In genomic region chr3:79628182-79628560, GRCm38 (mm10) we compare ENCODE assay signal across 8 mouse cellular contexts. TPM values are rescaled to one million over a fixed set of nuclear protein-coding genes. Genes with fewer than 3 reads are reported as not detected.
DNase-seq lines count a peak whose midpoint lies in the region; ATAC-seq and TF ChIP-seq lines count a peak whose summit lies in the region.

No protein-coding gene starts in this region.

- peak overlapping the region; percentile 82 for H3K4me2 ChIP-seq in kidney, embryonic 14.5 days (replicated peaks; ENCODE audit: low read depth, low read length)
- peak overlapping the region; percentile 91 for H3K4me2 ChIP-seq in hindbrain, embryonic 16.5 days (ENCODE audit: low read length)

- H3K27ac ChIP-seq in kidney, embryonic 14.5 days (ENCODE audit: low read depth, low read length): peak overlapping the region; percentile 47; the same call in 1 of the 2 replicates
- no peak overlapping the region for H3K27ac ChIP-seq in cortical plate, adult 2 months (ENCODE audit: insufficient read depth, low read length)
- H3K27ac ChIP-seq in hindbrain, embryonic 16.5 days (ENCODE audit: low read depth, low read length): peak overlapping the region; percentile 80

- no peak for TF ChIP-seq CTCF in cortical plate, adult 2 months (IDR thresholded peaks at IDR 0.05; ENCODE audit: extremely low read depth, insufficient read depth, low read length)

- H3K9me3 ChIP-seq in kidney, embryonic 14.5 days (ENCODE audit: control insufficient read depth, low read length): no peaks in the 10 kb centered on the region
- H3K9me3 ChIP-seq in hindbrain, embryonic 16.5 days (ENCODE audit: control insufficient read depth, low read length): no peaks in the 10 kb centered on the region

- no peaks in the 10 kb centered on the region for H3K27me3 ChIP-seq in kidney, embryonic 14.5 days (ENCODE audit: control insufficient read depth, insufficient read depth, low read length)
- no peaks in the 10 kb centered on the region for H3K27me3 ChIP-seq in hindbrain, embryonic 16.5 days (replicated peaks; ENCODE audit: control insufficient read depth, insufficient read depth, low read length)

- H3K4me1 ChIP-seq in kidney, embryonic 14.5 days (ENCODE audit: control insufficient read depth, insufficient read depth, low read length): no peaks in the 10 kb centered on the region
- no peaks in the 10 kb centered on the region for H3K4me1 ChIP-seq in cortical plate, adult 2 months (ENCODE audit: control insufficient read depth, insufficient read depth, low read length)
- peaks cover 9% of the 10 kb centered on the region; the same call in 1 of the 2 replicates for H3K4me1 ChIP-seq in hindbrain, embryonic 16.5 days (ENCODE audit: control insufficient read depth, insufficient read depth, low read depth, low read length)

- H3K36me3 ChIP-seq in kidney, embryonic 14.5 days (ENCODE audit: control insufficient read depth, insufficient read depth, low read length): peaks cover 17% of the 10 kb centered on the region
- H3K36me3 ChIP-seq in hindbrain, embryonic 16.5 days (ENCODE audit: control insufficient read depth, insufficient read depth, low read length): peaks cover 12% of the 10 kb centered on the region

- peak overlapping the region; percentile 65 for H3K9ac ChIP-seq in kidney, embryonic 14.5 days (ENCODE audit: low read depth, low read length)
- H3K9ac ChIP-seq in hindbrain, embryonic 16.5 days (ENCODE audit: low read depth, low read length): peak overlapping the region; percentile 79

- H3K4me3 ChIP-seq in kidney, embryonic 14.5 days (ENCODE audit: low read length): peak overlapping the region; percentile 83
- H3K4me3 ChIP-seq in cortical plate, adult 2 months (ENCODE audit: insufficient read depth, low read length): peak overlapping the region; percentile 52
- H3K4me3 ChIP-seq in hindbrain, embryonic 16.5 days (ENCODE audit: low read length): peak overlapping the region; percentile 57

- no peak; the same call in 1 of the 2 replicates for ATAC-seq in kidney, embryonic 14.5 days (ENCODE audit: low FRiP score, low TSS enrichment)
- ATAC-seq in hindbrain, embryonic 16.5 days: no peak
- peak; percentile 28 for ATAC-seq in megakaryocyte-erythroid progenitor cell, adult 5-6 weeks (replicated peaks; ENCODE audit: low FRiP score, low TSS enrichment, poor library complexity, severe bottlenecking)

- no peak for TF ChIP-seq POLR2A in cortical plate, adult 2 months (IDR thresholded peaks at IDR 0.05; ENCODE audit: extremely low read depth, insufficient read depth, low read length)

- 2% methylated on average over 9 of the region's 9 CpGs for WGBS in kidney, embryonic 14.5 days
- 0% methylated on average over 9 of the region's 9 CpGs for WGBS in hindbrain, embryonic 16.5 days

- DNase-seq in kidney, adult 11 months: no peak
- DNase-seq in T-cell, adult 2 months (ENCODE audit: low spot score): no peak
- no peak for DNase-seq in urinary bladder, postnatal 10 days (ENCODE audit: low spot score)
- DNase-seq in urinary bladder, postnatal 36 days (ENCODE audit: low spot score in 2 of 2): no peak

RNA-seq across cellular contexts. Expression of gene 4930579G24Rik, which starts 0.7 kb away (rescaled TPM):
- 30.9 and 35.6 TPM in 2 replicates for polyA plus RNA-seq in kidney, embryonic 14.5 days (2014; fragmentation: Nextera tagmentation; extraction: Ambion mirVana)
- polyA plus RNA-seq in cortical plate, adult 2 months (2012; rRNA removed): 1.7 and 2.2 TPM in 2 replicates
- polyA plus RNA-seq in hindbrain, embryonic 16.5 days (2015; fragmentation: Nextera tagmentation; extraction: Ambion mirVana): 6.1 and 6.4 TPM in 2 replicates
- total RNA-seq in megakaryocyte-erythroid progenitor cell, adult 5-6 weeks (2014; fragmentation: Nextera tagmentation): 16.3 and 16.6 TPM in 2 replicates
- 11.2 and 19.0 TPM in 2 replicates for total RNA-seq in megakaryocyte-erythroid progenitor cell, adult 5-6 weeks (2017)

RNA-seq across cellular contexts. Expression of gene Etfdh, which starts 1.1 kb away (rescaled TPM):
- 47.0 and 60.9 TPM in 2 replicates for polyA plus RNA-seq in kidney, embryonic 14.5 days (2014; fragmentation: Nextera tagmentation; extraction: Ambion mirVana)
- polyA plus RNA-seq in cortical plate, adult 2 months (2012; rRNA removed): 23.6 and 25.1 TPM in 2 replicates
- 45.4 and 45.6 TPM in 2 replicates for polyA plus RNA-seq in hindbrain, embryonic 16.5 days (2015; fragmentation: Nextera tagmentation; extraction: Ambion mirVana)
- 44.0 and 48.6 TPM in 2 replicates for total RNA-seq in megakaryocyte-erythroid progenitor cell, adult 5-6 weeks (2014; fragmentation: Nextera tagmentation)
- 90.8 and 92.1 TPM in 2 replicates for total RNA-seq in megakaryocyte-erythroid progenitor cell, adult 5-6 weeks (2017)

RNA-seq across cellular contexts. Expression of gene Ppid, which starts 37.0 kb away (rescaled TPM):
- polyA plus RNA-seq in kidney, embryonic 14.5 days (2014; fragmentation: Nextera tagmentation; extraction: Ambion mirVana): 164 and 189 TPM in 2 replicates
- 75.9 and 79.4 TPM in 2 replicates for polyA plus RNA-seq in cortical plate, adult 2 months (2012; rRNA removed)
- polyA plus RNA-seq in hindbrain, embryonic 16.5 days (2015; fragmentation: Nextera tagmentation; extraction: Ambion mirVana): 145 and 146 TPM in 2 replicates
- total RNA-seq in megakaryocyte-erythroid progenitor cell, adult 5-6 weeks (2014; fragmentation: Nextera tagmentation): 230 and 245 TPM in 2 replicates
- total RNA-seq in megakaryocyte-erythroid progenitor cell, adult 5-6 weeks (2017): 347 and 498 TPM in 2 replicates
